Mouse (Mus musculus): ENCODE measurements at regions not wholly inside any gene's neighbourhood (a gene's known extent, or its start where the extent isn't known, plus 50 kb on each side); places are given as distances from the start of the nearest gene placed in this dataset.

GRCm38 (mm10) chr13:102280198-102280597 is 413.2 kb upstream of the Cd180 start:
- no peak for TF ChIP-seq CTCF (conservative IDR thresholded peaks at IDR 0.05; ENCODE audit: insufficient read depth, insufficient read length, low read depth, low read length)
- no peak for TF ChIP-seq POLR2A (IDR thresholded peaks at IDR 0.05; ENCODE audit: low read depth, low read length)
